Mouse (Mus musculus): ENCODE measurements at regions not wholly inside any gene's neighbourhood (a gene's known extent, or its start where the extent isn't known, plus 50 kb on each side); places are given as distances from the start of the nearest gene placed in this dataset.
A peak's percentile ranks its signal among the peaks of the same experiment; 100 is the strongest.
"Not testable (repeated sequence)": the region's sequence is repeated elsewhere in the genome, so short reads cannot be mapped to it uniquely, and the experiment has no call there.

DNA sequence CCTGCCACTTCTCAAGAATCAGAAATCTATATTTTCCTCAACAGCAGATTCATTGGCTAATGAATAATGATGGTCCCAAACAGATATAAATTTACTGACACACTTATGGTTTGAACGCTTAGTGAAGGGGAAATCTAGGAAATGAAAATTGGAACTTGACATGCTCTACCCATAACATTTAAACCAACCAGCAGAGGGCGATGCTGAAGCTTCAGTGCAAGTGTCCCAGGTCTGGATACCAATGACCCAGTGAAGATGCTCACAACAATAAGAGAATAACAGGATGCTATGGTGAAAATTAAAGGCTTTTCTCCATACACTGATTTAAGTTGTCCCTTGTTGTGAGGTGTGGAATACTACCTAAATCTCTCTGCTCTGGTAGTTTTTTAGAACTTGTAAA lies 236.0 kb upstream of the Rorb start:
- no peaks in the 10 kb centered on the region for H3K36me3 ChIP-seq (ENCODE audit: control insufficient read depth, insufficient read depth, low read length)
- H3K27ac ChIP-seq (replicated peaks; ENCODE audit: low read depth, low read length) = no peak overlapping the region
- DNase-seq (ENCODE audit: low spot score) (peak; percentile 7), ATAC-seq (ENCODE audit: low read depth) (no peak)
- H3K9me3 ChIP-seq (ENCODE audit: control insufficient read depth, low read length) = no peaks in the 10 kb centered on the region
- WGBS = 47% methylated on average over 2 of the region's 2 CpGs
- H3K27me3 ChIP-seq (replicated peaks; ENCODE audit: control insufficient read depth, insufficient read depth, low read length) = no peaks in the 10 kb centered on the region
- H3K4me1 ChIP-seq (ENCODE audit: control insufficient read depth, insufficient read depth, low read length) = no peaks in the 10 kb centered on the region
- no peak overlapping the region for H3K4me2 ChIP-seq (ENCODE audit: low read depth, low read length)
- H3K9ac ChIP-seq (ENCODE audit: low read depth, low read length) = no peak overlapping the region
- no peak overlapping the region for H3K4me3 ChIP-seq (ENCODE audit: low read depth, low read length)

- no peak for ATAC-seq (ENCODE audit: low read depth)
- Histone ChIP-seq H3K4me3 (ENCODE audit: low read depth, low read length) (no peak overlapping the region), H3K4me2 (ENCODE audit: low read depth, low read length) (no peak overlapping the region), H3K27me3 (replicated peaks; ENCODE audit: control insufficient read depth, insufficient read depth, low read length) (no peaks in the 10 kb centered on the region), H3K4me1 (ENCODE audit: control insufficient read depth, insufficient read depth, low read length) (no peaks in the 10 kb centered on the region), H3K36me3 (ENCODE audit: control insufficient read depth, insufficient read depth, low read length) (no peaks in the 10 kb centered on the region), H3K27ac (replicated peaks; ENCODE audit: low read depth, low read length) (no peak overlapping the region), H3K9ac (ENCODE audit: low read depth, low read length) (no peak overlapping the region), H3K9me3 (ENCODE audit: control insufficient read depth, low read length) (no peaks in the 10 kb centered on the region)
- 74% methylated on average over 7 of the region's 7 CpGs for WGBS
- no peak for DNase-seq (ENCODE audit: low spot score)
Measured at GRCm38 (mm10) chr19:19344426-19344811, 233.4 kb upstream of the Rorb start.

DNA sequence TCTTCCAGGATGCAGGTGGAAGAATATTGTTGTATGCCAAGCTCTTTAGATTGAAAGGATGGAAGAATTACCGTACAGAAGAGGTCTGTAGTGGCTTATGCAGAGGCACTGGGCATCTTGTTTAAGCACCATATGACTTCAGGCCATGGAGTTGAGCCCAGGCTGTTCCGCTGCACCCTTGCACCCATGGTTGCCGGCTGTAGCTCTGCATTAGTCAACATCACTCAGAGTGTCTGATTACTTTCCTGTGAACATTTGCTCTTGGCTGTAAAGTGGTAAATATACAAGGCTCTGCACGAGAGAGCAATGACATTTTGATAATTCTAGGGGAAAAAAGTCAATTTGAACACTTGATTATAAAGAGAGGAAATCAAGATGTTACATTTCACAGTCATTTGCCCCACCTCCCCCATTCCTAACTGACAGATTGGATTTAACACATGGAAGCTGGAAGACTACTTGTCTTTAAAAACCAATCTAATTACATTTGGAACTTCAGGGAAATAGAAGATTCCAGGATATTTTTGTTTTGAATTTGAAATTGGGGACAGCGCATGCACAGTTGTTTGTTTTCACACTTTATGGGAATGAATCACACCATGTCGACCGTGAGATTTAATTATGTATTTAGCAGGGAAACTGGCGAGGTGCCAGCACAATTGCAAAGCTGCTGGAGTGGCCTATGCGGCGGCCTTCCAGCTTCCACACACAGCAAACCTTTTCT lies 232.9 kb upstream of the Rorb start:
- no peaks in the 10 kb centered on the region for H3K36me3 ChIP-seq (ENCODE audit: control insufficient read depth, insufficient read depth, low read length)
- H3K27ac ChIP-seq (replicated peaks; ENCODE audit: low read depth, low read length) = no peak overlapping the region
- H3K4me3 ChIP-seq (ENCODE audit: low read depth, low read length) = no peak overlapping the region
- no peak overlapping the region for H3K4me2 ChIP-seq (ENCODE audit: low read depth, low read length)
- DNase-seq (ENCODE audit: low spot score) = peak; percentile 71
- H3K27me3 ChIP-seq (replicated peaks; ENCODE audit: control insufficient read depth, insufficient read depth, low read length) = no peaks in the 10 kb centered on the region
- WGBS = 51% methylated on average over 10 of the region's 10 CpGs
- 0 out of 2 replicates have a peak, but pooled peaks have one; percentile 26 for ATAC-seq (ENCODE audit: low read depth)
- no peaks in the 10 kb centered on the region for H3K9me3 ChIP-seq (ENCODE audit: control insufficient read depth, low read length)
- no peak overlapping the region for H3K9ac ChIP-seq (ENCODE audit: low read depth, low read length)
- H3K4me1 ChIP-seq (ENCODE audit: control insufficient read depth, insufficient read depth, low read length) = no peaks in the 10 kb centered on the region

DNA sequence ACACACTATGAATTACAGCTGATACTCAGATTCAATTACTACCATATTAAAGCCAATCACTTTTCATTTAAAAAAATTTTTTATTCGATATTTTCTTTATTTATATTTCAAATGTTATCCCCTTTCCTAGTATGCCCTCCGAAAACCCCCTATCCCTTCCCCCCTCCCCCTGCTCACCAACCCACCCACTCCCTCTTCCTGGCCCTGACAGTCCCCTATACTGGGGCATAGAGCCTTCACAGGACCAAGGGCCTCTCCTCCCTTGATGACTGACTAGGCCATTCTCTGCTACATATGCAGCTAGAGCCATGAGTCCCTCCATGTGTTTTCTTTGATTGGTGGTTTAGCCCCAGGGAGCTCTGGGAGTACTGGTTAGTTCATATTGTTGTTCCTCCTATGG lies 196.1 kb upstream of the Rorb start:
- H3K36me3 ChIP-seq (ENCODE audit: control insufficient read depth, insufficient read depth, low read length); H3K4me2 ChIP-seq (ENCODE audit: low read depth, low read length); H3K27me3 ChIP-seq (replicated peaks; ENCODE audit: control insufficient read depth, insufficient read depth, low read length); H3K4me1 ChIP-seq (ENCODE audit: control insufficient read depth, insufficient read depth, low read length); H3K9ac ChIP-seq (ENCODE audit: low read depth, low read length); ATAC-seq (ENCODE audit: low read depth); H3K27ac ChIP-seq (replicated peaks; ENCODE audit: low read depth, low read length); H3K9me3 ChIP-seq (ENCODE audit: control insufficient read depth, low read length); H3K4me3 ChIP-seq (ENCODE audit: low read depth, low read length); DNase-seq (ENCODE audit: low spot score): not testable (repeated sequence)
- WGBS = 85% methylated on average over 2 of the region's 2 CpGs

- Histone ChIP-seq H3K27ac (replicated peaks; ENCODE audit: low read depth, low read length) (no peak overlapping the region), H3K4me1 (ENCODE audit: control insufficient read depth, insufficient read depth, low read length) (no peaks in the 10 kb centered on the region), H3K4me3 (ENCODE audit: low read depth, low read length) (no peak overlapping the region), H3K9ac (ENCODE audit: low read depth, low read length) (no peak overlapping the region), H3K27me3 (replicated peaks; ENCODE audit: control insufficient read depth, insufficient read depth, low read length) (no peaks in the 10 kb centered on the region), H3K36me3 (ENCODE audit: control insufficient read depth, insufficient read depth, low read length) (no peaks in the 10 kb centered on the region), H3K4me2 (ENCODE audit: low read depth, low read length) (no peak overlapping the region), H3K9me3 (ENCODE audit: control insufficient read depth, low read length) (peaks cover 2% of the 10 kb centered on the region; the same call in 1 of the 2 replicates)
- DNase-seq (ENCODE audit: low spot score) (peak; percentile 29), ATAC-seq (ENCODE audit: low read depth) (no peak)
- WGBS = 57% methylated on average over 6 of the region's 6 CpGs
Measured at GRCm38 (mm10) chr19:19306476-19307131, 195.6 kb upstream of the Rorb start.

GRCm38 (mm10) chr19:19285864-19286263 lies 174.9 kb upstream of the Rorb start:
- H3K9ac ChIP-seq (ENCODE audit: low read depth, low read length); H3K4me1 ChIP-seq (ENCODE audit: control insufficient read depth, insufficient read depth, low read length); H3K27me3 ChIP-seq (replicated peaks; ENCODE audit: control insufficient read depth, insufficient read depth, low read length); H3K4me2 ChIP-seq (ENCODE audit: low read depth, low read length); DNase-seq (ENCODE audit: low spot score); H3K27ac ChIP-seq (replicated peaks; ENCODE audit: low read depth, low read length); H3K4me3 ChIP-seq (ENCODE audit: low read depth, low read length); H3K36me3 ChIP-seq (ENCODE audit: control insufficient read depth, insufficient read depth, low read length); H3K9me3 ChIP-seq (ENCODE audit: control insufficient read depth, low read length); ATAC-seq (ENCODE audit: low read depth): not testable (repeated sequence)
- WGBS = 80% methylated on average over 3 of the region's 3 CpGs

DNA sequence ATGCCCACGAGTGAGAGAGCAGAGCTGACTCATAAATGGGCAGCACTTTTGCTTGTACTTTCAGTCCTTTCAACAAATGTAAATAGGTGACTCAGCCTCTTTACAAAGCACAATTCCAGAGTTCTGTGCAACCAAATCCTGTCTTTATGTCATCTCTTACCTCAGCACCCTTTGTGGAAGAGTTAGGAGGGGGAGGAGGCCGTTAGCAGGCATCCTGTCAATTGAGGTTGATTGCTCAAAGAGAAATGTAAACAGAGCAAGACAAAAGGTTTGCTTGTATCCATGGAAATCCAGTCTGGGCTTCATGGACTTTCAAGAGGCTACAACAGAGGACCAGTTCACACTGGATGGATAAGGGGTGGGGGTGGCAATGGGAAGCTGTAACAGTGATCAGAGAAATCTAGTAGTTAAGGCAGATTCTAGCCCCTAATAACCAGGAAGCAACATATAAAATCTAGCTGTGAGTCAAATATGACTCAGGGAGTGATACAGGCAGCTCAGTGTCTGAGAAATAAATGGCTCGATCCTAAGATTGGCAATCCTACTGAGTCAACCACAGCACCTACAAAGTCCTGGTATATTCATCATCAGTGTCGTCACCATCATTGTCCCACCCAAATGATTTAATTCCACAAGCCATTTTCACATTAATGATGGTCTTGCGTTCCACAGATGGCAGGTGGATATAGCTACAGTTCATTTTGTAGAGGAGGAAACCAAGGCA lies 136.0 kb upstream of the Rorb start:
- 66% methylated on average over 5 of the region's 5 CpGs for WGBS
- no peak overlapping the region for H3K4me3 ChIP-seq (ENCODE audit: low read depth, low read length)
- no peaks in the 10 kb centered on the region for H3K4me1 ChIP-seq (ENCODE audit: control insufficient read depth, insufficient read depth, low read length)
- no peak overlapping the region for H3K9ac ChIP-seq (ENCODE audit: low read depth, low read length)
- no peaks in the 10 kb centered on the region for H3K9me3 ChIP-seq (ENCODE audit: control insufficient read depth, low read length)
- H3K36me3 ChIP-seq (ENCODE audit: control insufficient read depth, insufficient read depth, low read length) = no peaks in the 10 kb centered on the region
- H3K27ac ChIP-seq (replicated peaks; ENCODE audit: low read depth, low read length) = no peak overlapping the region
- ATAC-seq (ENCODE audit: low read depth) (no peak), DNase-seq (ENCODE audit: low spot score) (peak; percentile 5)
- H3K27me3 ChIP-seq (replicated peaks; ENCODE audit: control insufficient read depth, insufficient read depth, low read length) = no peaks in the 10 kb centered on the region
- H3K4me2 ChIP-seq (ENCODE audit: low read depth, low read length) = no peak overlapping the region

DNA sequence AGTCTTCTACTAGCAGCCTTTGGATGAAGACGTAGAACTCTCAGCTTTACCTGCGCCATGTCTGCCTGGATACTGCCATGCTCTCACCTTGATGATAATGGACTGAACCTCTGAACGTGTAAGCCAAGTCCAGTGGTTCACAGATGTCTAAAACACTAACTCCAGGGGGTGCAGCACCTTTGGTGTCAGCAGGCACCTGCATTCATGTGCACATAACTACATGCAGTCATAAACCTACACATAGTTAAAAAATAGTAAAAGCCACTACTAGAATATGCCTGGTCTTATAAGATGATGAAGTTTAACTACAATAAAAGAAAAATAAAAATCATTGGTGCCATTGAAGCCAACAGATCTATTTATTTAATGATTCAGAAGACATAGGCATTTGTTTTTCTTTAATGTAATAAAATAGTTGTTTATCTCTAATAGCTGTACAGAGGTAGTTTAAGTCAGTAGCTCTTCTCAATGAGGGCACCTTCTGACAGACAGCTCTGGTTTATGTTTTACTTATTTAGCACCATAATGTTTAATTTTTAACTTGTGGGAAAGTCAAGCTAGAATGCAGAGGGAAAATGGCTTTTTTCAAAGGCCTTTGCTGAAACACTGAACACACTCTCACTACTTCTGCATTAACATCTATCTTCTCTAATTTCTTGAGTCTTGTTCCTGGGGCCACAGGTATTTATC lies 118.5 kb upstream of the Rorb start:
- Histone ChIP-seq H3K4me2 (ENCODE audit: low read depth, low read length) (no peak overlapping the region), H3K9me3 (ENCODE audit: control insufficient read depth, low read length) (no peaks in the 10 kb centered on the region), H3K27ac (replicated peaks; ENCODE audit: low read depth, low read length) (no peak overlapping the region), H3K27me3 (replicated peaks; ENCODE audit: control insufficient read depth, insufficient read depth, low read length) (no peaks in the 10 kb centered on the region), H3K4me3 (ENCODE audit: low read depth, low read length) (no peak overlapping the region), H3K36me3 (ENCODE audit: control insufficient read depth, insufficient read depth, low read length) (no peaks in the 10 kb centered on the region), H3K4me1 (ENCODE audit: control insufficient read depth, insufficient read depth, low read length) (no peaks in the 10 kb centered on the region), H3K9ac (ENCODE audit: low read depth, low read length) (no peak overlapping the region)
- DNase-seq (ENCODE audit: low spot score) = no peak
- 87% methylated on average over 3 of the region's 3 CpGs for WGBS
- ATAC-seq (ENCODE audit: low read depth) = no peak

All from embryonic facial prominence, embryonic 14.5 days (tissue).